Mouse (Mus musculus): ENCODE data around the gene Cyb5rl. TPM values are rescaled to one million over a fixed set of nuclear protein-coding genes. Genes with fewer than 3 reads are reported as not detected.

The Cyb5rl gene
- polyA plus RNA-seq, 1 experiment from 2014 or later: 9.4 TPM

- ATAC-seq (ENCODE audit: insufficient number of reproducible peaks, insufficient read depth, low FRiP score, low TSS enrichment, low read depth): no peak
- WGBS: 88% methylated on average over 3 of the region's 3 CpGs
Measured at GRCm38 (mm10) chr4:107063214-107063613, 3.6 kb upstream of the Cyb5rl start.

GRCm38 (mm10) chr4:107064394-107065098 is 2.2 kb upstream of the Cyb5rl start:
- Histone ChIP-seq H3K4me1 (peaks cover 18% of the 10 kb centered on the region), H3K9ac (no peak overlapping the region), H3K4me2 (no peak overlapping the region), H3K27ac (no peak overlapping the region), H3K9me3 (no peaks in the 10 kb centered on the region), H3K36me3 (peaks cover 54% of the 10 kb centered on the region), H3K4me3 (no peak overlapping the region), H3K27me3 (no peaks in the 10 kb centered on the region)
- ATAC-seq (ENCODE audit: insufficient number of reproducible peaks, insufficient read depth, low FRiP score, low TSS enrichment, low read depth): no peak
- whole genome bisulfite sequencing: 85% methylated on average over 5 of the region's 5 CpGs

More at GRCm38 (mm10) chr4:107063214-107063613, 3.6 kb upstream of the Cyb5rl start:
- H3K27me3 ChIP-seq: no peaks in the 10 kb centered on the region
- H3K4me2 ChIP-seq: no peak overlapping the region
- H3K9me3 ChIP-seq: no peaks in the 10 kb centered on the region
- H3K36me3 ChIP-seq: peaks cover 67% of the 10 kb centered on the region
- no peak overlapping the region for H3K27ac ChIP-seq
- H3K4me3 ChIP-seq: no peak overlapping the region
- H3K4me1 ChIP-seq: peaks cover 18% of the 10 kb centered on the region
- no peak overlapping the region for H3K9ac ChIP-seq

GRCm38 (mm10) chr4:107067151-107067840 is 508 bp downstream of the Cyb5rl start:
- Histone ChIP-seq H3K4me1 (peaks cover 18% of the 10 kb centered on the region), H3K27ac (0 out of 2 replicates have a peak overlapping the region, but pooled peaks have one; percentile 28), H3K27me3 (no peaks in the 10 kb centered on the region), H3K9me3 (no peaks in the 10 kb centered on the region), H3K4me2 (peak overlapping the region; percentile 98), H3K9ac (peak overlapping the region; percentile 82), H3K4me3 (peak overlapping the region; percentile 86), H3K36me3 (peaks cover 28% of the 10 kb centered on the region)
- 0 out of 2 replicates have a peak, but pooled peaks have one; percentile 2 for ATAC-seq (ENCODE audit: insufficient number of reproducible peaks, insufficient read depth, low FRiP score, low TSS enrichment, low read depth)
- WGBS: 4% methylated on average over 33 of the region's 33 CpGs

GRCm38 (mm10) chr4:107072343-107072742 is 5.6 kb downstream of the Cyb5rl start:
- Histone ChIP-seq H3K9ac (no peak overlapping the region), H3K27me3 (no peaks in the 10 kb centered on the region), H3K4me3 (no peak overlapping the region), H3K9me3 (no peaks in the 10 kb centered on the region), H3K4me2 (no peak overlapping the region), H3K27ac (no peak overlapping the region), H3K36me3 (no peaks in the 10 kb centered on the region), H3K4me1 (peaks cover 6% of the 10 kb centered on the region)
- no peak for ATAC-seq (ENCODE audit: insufficient number of reproducible peaks, insufficient read depth, low FRiP score, low TSS enrichment, low read depth)
- WGBS: 81% methylated on average over 9 of the region's 9 CpGs

GRCm38 (mm10) chr4:107075456-107075855 is 8.7 kb downstream of the Cyb5rl start:
- H3K9me3 ChIP-seq: no peaks in the 10 kb centered on the region
- no peaks in the 10 kb centered on the region for H3K36me3 ChIP-seq
- no peak overlapping the region for H3K9ac ChIP-seq
- no peak for ATAC-seq (ENCODE audit: insufficient number of reproducible peaks, insufficient read depth, low FRiP score, low TSS enrichment, low read depth)
- no peaks in the 10 kb centered on the region for H3K27me3 ChIP-seq
- 66% methylated on average over 5 of the region's 5 CpGs for WGBS
- H3K27ac ChIP-seq: no peak overlapping the region
- H3K4me2 ChIP-seq: no peak overlapping the region
- H3K4me1 ChIP-seq: peaks cover 9% of the 10 kb centered on the region; the same call in 1 of the 2 replicates
- no peak overlapping the region for H3K4me3 ChIP-seq

GRCm38 (mm10) chr4:107078894-107079293 is 12.1 kb downstream of the Cyb5rl start:
- H3K4me2 ChIP-seq: no peak overlapping the region
- H3K4me1 ChIP-seq: peaks cover 11% of the 10 kb centered on the region; the same call in 1 of the 2 replicates
- WGBS: 86% methylated on average over 4 of the region's 4 CpGs
- ATAC-seq (ENCODE audit: insufficient number of reproducible peaks, insufficient read depth, low FRiP score, low TSS enrichment, low read depth): 0 out of 2 replicates have a peak, but pooled peaks have one; percentile 20
- H3K4me3 ChIP-seq: no peak overlapping the region
- H3K27ac ChIP-seq: no peak overlapping the region
- H3K9me3 ChIP-seq: no peaks in the 10 kb centered on the region
- no peaks in the 10 kb centered on the region for H3K36me3 ChIP-seq
- no peaks in the 10 kb centered on the region for H3K27me3 ChIP-seq
- no peak overlapping the region for H3K9ac ChIP-seq

GRCm38 (mm10) chr4:107079716-107080115 is 12.9 kb downstream of the Cyb5rl start:
- Histone ChIP-seq H3K9ac (no peak overlapping the region), H3K27me3 (no peaks in the 10 kb centered on the region), H3K4me3 (no peak overlapping the region), H3K4me2 (no peak overlapping the region), H3K36me3 (no peaks in the 10 kb centered on the region), H3K9me3 (no peaks in the 10 kb centered on the region), H3K27ac (no peak overlapping the region), H3K4me1 (peaks cover 17% of the 10 kb centered on the region)
- no peak for ATAC-seq (ENCODE audit: insufficient number of reproducible peaks, insufficient read depth, low FRiP score, low TSS enrichment, low read depth)

- H3K4me2 ChIP-seq: no peak overlapping the region
- no peak overlapping the region for H3K27ac ChIP-seq
- H3K4me3 ChIP-seq: no peak overlapping the region
- no peak overlapping the region for H3K9ac ChIP-seq
- H3K9me3 ChIP-seq: no peaks in the 10 kb centered on the region
- 82% methylated on average over 3 of the region's 3 CpGs for WGBS
- peaks cover 25% of the 10 kb centered on the region for H3K4me1 ChIP-seq
- H3K36me3 ChIP-seq: no peaks in the 10 kb centered on the region
- H3K27me3 ChIP-seq: no peaks in the 10 kb centered on the region
- ATAC-seq (ENCODE audit: insufficient number of reproducible peaks, insufficient read depth, low FRiP score, low TSS enrichment, low read depth): no peak
Measured at GRCm38 (mm10) chr4:107082185-107082584, 15.4 kb downstream of the Cyb5rl start.

GRCm38 (mm10) chr4:107083126-107083525 is 16.3 kb downstream of the Cyb5rl start:
- WGBS: 94% methylated on average over 4 of the region's 4 CpGs
- H3K27me3 ChIP-seq: no peaks in the 10 kb centered on the region
- H3K4me3 ChIP-seq: no peak overlapping the region
- H3K4me2 ChIP-seq: no peak overlapping the region
- no peak overlapping the region for H3K27ac ChIP-seq
- no peak overlapping the region for H3K9ac ChIP-seq
- H3K4me1 ChIP-seq: peaks cover 25% of the 10 kb centered on the region
- no peaks in the 10 kb centered on the region for H3K36me3 ChIP-seq
- no peak for ATAC-seq (ENCODE audit: insufficient number of reproducible peaks, insufficient read depth, low FRiP score, low TSS enrichment, low read depth)
- H3K9me3 ChIP-seq: no peaks in the 10 kb centered on the region

GRCm38 (mm10) chr4:107084343-107084742 is 17.6 kb downstream of the Cyb5rl start:
- no peak overlapping the region for H3K27ac ChIP-seq
- H3K27me3 ChIP-seq: no peaks in the 10 kb centered on the region
- no peaks in the 10 kb centered on the region for H3K9me3 ChIP-seq
- H3K9ac ChIP-seq: no peak overlapping the region
- no peak overlapping the region for H3K4me2 ChIP-seq
- no peak overlapping the region for H3K4me3 ChIP-seq
- 48% methylated on average over 1 of the region's 1 CpGs for WGBS
- ATAC-seq (ENCODE audit: insufficient number of reproducible peaks, insufficient read depth, low FRiP score, low TSS enrichment, low read depth): no peak
- peaks cover 21% of the 10 kb centered on the region for H3K4me1 ChIP-seq
- no peaks in the 10 kb centered on the region for H3K36me3 ChIP-seq

- peak; percentile 57 for ATAC-seq (ENCODE audit: insufficient number of reproducible peaks, insufficient read depth, low FRiP score, low TSS enrichment, low read depth)
- no peak overlapping the region for H3K4me3 ChIP-seq
- H3K36me3 ChIP-seq: no peaks in the 10 kb centered on the region
- peaks cover 18% of the 10 kb centered on the region for H3K4me1 ChIP-seq
- H3K9ac ChIP-seq: no peak overlapping the region
- no peak overlapping the region for H3K4me2 ChIP-seq
- no peaks in the 10 kb centered on the region for H3K27me3 ChIP-seq
- H3K27ac ChIP-seq: no peak overlapping the region
- no peaks in the 10 kb centered on the region for H3K9me3 ChIP-seq
- 9% methylated on average over 6 of the region's 6 CpGs for WGBS
Measured at GRCm38 (mm10) chr4:107084858-107085257, 18.1 kb downstream of the Cyb5rl start.

GRCm38 (mm10) chr4:107091696-107092095 is 24.9 kb downstream of the Cyb5rl start:
- no peaks in the 10 kb centered on the region for H3K36me3 ChIP-seq
- no peaks in the 10 kb centered on the region for H3K9me3 ChIP-seq
- H3K4me3 ChIP-seq: no peak overlapping the region
- WGBS: 80% methylated on average over 14 of the region's 14 CpGs
- no peak overlapping the region for H3K27ac ChIP-seq
- H3K4me1 ChIP-seq: peaks cover 18% of the 10 kb centered on the region
- no peaks in the 10 kb centered on the region for H3K27me3 ChIP-seq
- ATAC-seq (ENCODE audit: insufficient number of reproducible peaks, insufficient read depth, low FRiP score, low TSS enrichment, low read depth): no peak
- no peak overlapping the region for H3K4me2 ChIP-seq
- H3K9ac ChIP-seq: no peak overlapping the region

Data from embryonic facial prominence, embryonic 13.5 days (tissue).